In genomic region chr1:130422664-130423111, GRCm38 (mm10) we compare ENCODE assay signal across 9 mouse cellular contexts. TPM values are rescaled to one million over a fixed set of nuclear protein-coding genes. Genes with fewer than 3 reads are reported as not detected.
A peak's percentile ranks its signal among the peaks of the same experiment; 100 is the strongest.
DNase-seq lines count a peak whose midpoint lies in the region; ATAC-seq lines count a peak whose summit lies in the region.
"Had no signal": no experiment of that assay in that cellular context is flagged by ENCODE, and none has a peak within 500 bp of the region (broad histone marks: within the 10 kb centered on the region; RNA-seq: fewer than 3 reads in every experiment).

Gene Cd55b (minus strand): TSS chr1:130423009.

- H3K9ac ChIP-seq in lung, embryonic 16.5 days (ENCODE audit: low read length), result no peak within 1 kb of the TSS

- 0 out of 2 replicates have a peak, but pooled peaks cover 5% of the 10 kb centered on the region for H3K4me1 ChIP-seq in lung, embryonic 16.5 days (replicated peaks; ENCODE audit: control insufficient read depth, insufficient read depth, low read length)

- no peaks in the 10 kb centered on the region for H3K9me3 ChIP-seq in lung, embryonic 16.5 days (ENCODE audit: control insufficient read depth, low read length)

- H3K27ac ChIP-seq in lung, embryonic 16.5 days (ENCODE audit: low read length), result no peak within 1 kb of the TSS

- peak within 1 kb of the TSS; percentile 4; the same call in 1 of the 2 replicates for H3K4me2 ChIP-seq in lung, embryonic 16.5 days (ENCODE audit: low read depth, low read length)

- H3K36me3 ChIP-seq in lung, embryonic 16.5 days (ENCODE audit: control insufficient read depth, insufficient read depth, low read length), result no peaks in the 10 kb centered on the region

- ATAC-seq in lung, embryonic 16.5 days (ENCODE audit: low read depth), result peak; percentile 52

- H3K27me3 ChIP-seq in lung, embryonic 16.5 days (ENCODE audit: control insufficient read depth, insufficient read depth, low read depth, low read length), result no peaks in the 10 kb centered on the region

- DNase-seq in layer of hippocampus, adult 11-12 months (ENCODE audit: low spot score), result peak; percentile 8
- DNase-seq in layer of hippocampus, adult 9-10 months (ENCODE audit: low spot score), result no peak
- peak; percentile 6 for DNase-seq in cerebellum, adult 9-11 months
- peak; percentile 2 to 5 for DNase-seq in frontal cortex, postnatal 36 days (ENCODE audit: low spot score in 2 of 2)
- peak; percentile 21 to 42 for DNase-seq in kidney, postnatal 25 days
- peak; percentile 63 for DNase-seq in testis, postnatal 14 days (ENCODE audit: low spot score)
- no peak for DNase-seq in thymus, postnatal 4 days

- WGBS in lung, embryonic 16.5 days, result 41% methylated on average over 18 of the region's 18 CpGs

- H3K4me3 ChIP-seq in lung, embryonic 16.5 days (ENCODE audit: low read length), result no peak within 1 kb of the TSS

RNA-seq across cellular contexts. Expression of gene Cd55b, which starts in this region (rescaled TPM):
- 0.97 and 1.8 TPM in 2 replicates for polyA plus RNA-seq in lung, embryonic 16.5 days (2015; fragmentation: Nextera tagmentation; extraction: Ambion mirVana)
- polyA plus RNA-seq: spleen, adult 2 months had no signal

Comparison
In these comparisons a context has a peak if more than half of its experiments do, and no peak if none do; other contexts are left out.
1. DNase-seq: peak in layer of hippocampus, adult 11-12 months (single experiment), cerebellum, adult 9-11 months (single experiment), frontal cortex, postnatal 36 days (2 of 2), kidney, postnatal 25 days (2 of 2) and testis, postnatal 14 days (single experiment); none in layer of hippocampus, adult 9-10 months (single experiment) and thymus, postnatal 4 days (single experiment).